Mouse (Mus musculus): ENCODE results near the gene Gm1123. TPM values are rescaled to one million over a fixed set of nuclear protein-coding genes. Genes with fewer than 3 reads are reported as not detected.

Gene Gm1123
- polyA plus RNA-seq, 1 experiment from 2014 or later = not detected

DNA sequence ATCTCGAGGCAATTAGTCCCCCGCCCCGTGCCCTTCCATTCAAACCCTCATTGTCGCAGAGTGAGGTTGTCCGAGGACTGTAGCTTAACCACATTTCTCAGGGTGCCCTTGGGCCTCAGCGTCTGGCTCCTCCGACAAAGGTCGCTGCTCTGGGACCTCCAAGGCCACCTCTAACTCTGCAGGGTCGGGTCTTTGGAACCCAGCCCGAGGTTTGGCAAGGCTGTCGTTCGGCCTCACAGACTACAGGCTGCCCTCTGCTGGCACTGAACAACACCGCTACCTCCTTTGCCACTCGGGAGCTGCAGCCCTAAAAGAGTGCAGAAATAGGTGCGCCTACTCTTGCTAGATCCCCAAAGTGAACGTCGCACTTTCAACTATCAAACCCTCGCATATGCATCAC, 70.4 kb downstream of the Gm1123 start:
- no peak overlapping the region for H3K4me2 ChIP-seq
- no peak for ATAC-seq (ENCODE audit: borderline replicate concordance, extremely low read depth, low FRiP score, low TSS enrichment)
- WGBS = 3% methylated on average over 18 of the region's 18 CpGs

DNA sequence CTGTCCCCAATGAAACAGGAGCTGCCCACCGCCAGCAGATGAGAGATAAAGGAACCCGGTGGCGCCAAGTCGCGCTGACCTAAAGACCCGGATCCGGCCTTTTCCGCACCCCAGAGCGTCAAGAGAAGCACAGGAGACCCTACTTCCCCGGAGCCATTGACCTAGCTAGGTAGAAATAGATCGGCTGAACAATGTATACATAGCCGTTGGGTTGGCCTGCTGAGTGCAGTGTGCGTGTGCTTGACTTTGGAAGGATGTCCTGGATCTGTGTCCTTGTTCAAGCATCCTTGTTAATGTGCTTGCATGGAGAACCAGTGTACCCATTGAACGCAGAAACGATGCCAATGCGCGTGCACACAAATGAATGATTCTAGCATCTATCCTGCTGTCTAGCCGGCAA, 71.9 kb downstream of the Gm1123 start:
- H3K9me3 ChIP-seq = no peaks in the 10 kb centered on the region
- no peak overlapping the region for H3K4me2 ChIP-seq
- no peaks in the 10 kb centered on the region for H3K36me3 ChIP-seq
- 7% methylated on average over 18 of the region's 18 CpGs for WGBS
- peaks cover 88% of the 10 kb centered on the region for H3K27me3 ChIP-seq
- H3K4me3 ChIP-seq = no peak overlapping the region
- no peak for ATAC-seq (ENCODE audit: borderline replicate concordance, extremely low read depth, low FRiP score, low TSS enrichment)
- H3K27ac ChIP-seq = no peak overlapping the region
- no peaks in the 10 kb centered on the region for H3K4me1 ChIP-seq
- no peak overlapping the region for H3K9ac ChIP-seq

More for the DNA sequence above, 70.4 kb downstream of the Gm1123 start:
- H3K27ac ChIP-seq = no peak overlapping the region
- H3K4me1 ChIP-seq = no peaks in the 10 kb centered on the region
- no peaks in the 10 kb centered on the region for H3K9me3 ChIP-seq
- no peak overlapping the region for H3K4me3 ChIP-seq
- no peak overlapping the region for H3K9ac ChIP-seq
- H3K36me3 ChIP-seq = no peaks in the 10 kb centered on the region
- H3K27me3 ChIP-seq = peaks cover 86% of the 10 kb centered on the region

DNA sequence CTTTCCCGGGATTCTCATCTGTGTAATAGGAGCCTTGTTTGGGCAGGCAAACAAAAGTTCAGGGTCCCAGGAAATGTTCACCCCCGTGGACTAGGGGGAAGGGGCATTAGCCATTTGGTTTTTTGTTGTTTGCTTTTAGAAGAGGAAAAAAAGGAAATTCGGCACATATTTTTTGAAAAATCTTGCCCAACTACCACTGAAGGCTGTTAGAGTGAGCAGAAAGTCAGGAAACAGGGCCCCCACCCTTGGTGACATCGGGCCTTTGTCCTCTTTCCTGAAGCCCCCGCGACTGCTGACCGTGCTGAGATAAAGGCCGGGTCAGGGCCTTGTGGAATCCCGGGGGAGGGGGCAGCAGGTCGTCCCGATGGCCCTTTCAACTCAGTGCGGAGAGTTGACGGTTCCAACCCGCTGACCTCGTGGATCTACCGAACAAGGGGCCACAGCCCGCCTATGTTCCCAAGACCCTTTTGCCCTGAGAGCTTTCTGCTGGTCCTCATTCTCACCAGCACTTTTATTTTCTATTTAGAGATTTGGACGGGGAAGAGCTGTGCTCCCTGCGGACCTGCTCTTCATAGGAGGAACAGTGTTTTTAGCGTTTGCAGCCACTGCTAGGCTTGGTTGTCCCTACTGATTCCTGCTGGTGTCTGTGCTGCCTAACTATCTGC, 72.9 kb downstream of the Gm1123 start:
- H3K4me2 ChIP-seq = no peak overlapping the region
- ATAC-seq (ENCODE audit: borderline replicate concordance, extremely low read depth, low FRiP score, low TSS enrichment) = no peak
- no peaks in the 10 kb centered on the region for H3K4me1 ChIP-seq
- no peaks in the 10 kb centered on the region for H3K36me3 ChIP-seq
- no peak overlapping the region for H3K27ac ChIP-seq
- peaks cover 96% of the 10 kb centered on the region for H3K27me3 ChIP-seq
- no peak overlapping the region for H3K9ac ChIP-seq
- 2% methylated on average over 20 of the region's 20 CpGs for WGBS
- no peaks in the 10 kb centered on the region for H3K9me3 ChIP-seq
- H3K4me3 ChIP-seq = no peak overlapping the region

DNA sequence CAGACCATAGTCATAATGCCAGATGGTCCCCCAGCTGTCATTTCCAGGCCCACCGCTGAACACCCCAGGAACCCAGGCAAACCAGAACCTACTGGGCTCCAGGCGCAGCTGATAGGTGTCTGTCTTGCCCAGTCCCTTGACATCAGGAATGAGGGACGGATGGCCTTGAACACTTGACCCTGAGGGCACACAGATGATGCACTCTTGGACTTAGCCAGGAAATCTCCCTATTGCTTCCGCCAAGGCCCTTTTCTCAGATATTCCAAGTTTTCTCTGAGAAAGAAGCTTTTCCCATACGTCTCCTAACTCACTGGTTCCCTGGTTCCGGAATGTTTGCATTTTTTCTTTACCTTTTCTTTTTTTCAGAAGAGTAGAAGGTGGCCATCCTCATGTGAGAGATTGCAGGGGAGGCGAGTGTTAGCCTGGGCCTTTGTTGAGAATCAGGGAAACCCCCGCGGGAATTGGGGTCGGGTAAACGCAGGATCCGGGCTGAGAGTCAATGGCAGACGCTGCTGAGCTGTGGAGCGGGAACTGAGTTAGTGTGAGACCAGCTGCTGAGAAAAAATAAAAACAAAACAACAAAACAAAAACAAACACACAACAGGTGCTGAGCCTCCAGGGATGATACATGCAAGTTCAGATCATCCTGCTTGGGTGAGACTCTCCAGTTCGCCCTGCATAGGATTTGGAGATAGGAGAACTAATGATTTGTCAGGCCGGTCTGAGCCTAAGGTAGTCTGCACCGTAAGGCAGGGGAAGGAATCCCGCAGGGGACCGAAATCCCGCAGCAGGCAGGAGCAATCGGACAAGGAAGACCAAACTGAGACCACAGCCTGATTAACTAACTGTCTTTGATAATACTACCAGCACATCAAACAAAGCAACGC, 73.7 kb downstream of the Gm1123 start:
- H3K36me3 ChIP-seq = no peaks in the 10 kb centered on the region
- H3K9me3 ChIP-seq = no peaks in the 10 kb centered on the region
- H3K27ac ChIP-seq = no peak overlapping the region
- H3K4me1 ChIP-seq = peaks cover 4% of the 10 kb centered on the region
- WGBS = 7% methylated on average over 22 of the region's 22 CpGs
- H3K4me3 ChIP-seq = no peak overlapping the region
- H3K4me2 ChIP-seq = no peak overlapping the region
- H3K27me3 ChIP-seq = peaks cover 95% of the 10 kb centered on the region
- no peak overlapping the region for H3K9ac ChIP-seq
- no peak for ATAC-seq (ENCODE audit: borderline replicate concordance, extremely low read depth, low FRiP score, low TSS enrichment)

DNA sequence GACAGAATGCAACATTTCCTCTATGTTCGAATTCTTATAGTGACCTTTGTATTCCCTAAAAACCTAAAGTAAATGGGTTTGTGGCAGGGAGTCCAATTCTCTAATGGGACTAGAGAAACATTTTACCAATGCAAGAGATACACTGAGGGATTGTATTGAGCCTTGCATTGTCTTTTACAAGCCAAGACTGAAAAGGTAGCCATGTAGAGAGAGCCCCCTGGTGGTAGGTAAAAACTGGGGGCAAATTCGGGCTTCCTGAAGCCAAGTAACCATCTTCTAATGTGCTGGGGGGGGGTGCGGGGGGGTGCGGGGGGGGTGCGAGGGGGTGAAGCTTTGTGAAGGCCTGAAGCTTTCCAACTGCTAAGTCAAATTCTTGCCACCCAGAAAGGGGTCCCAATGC, 75.2 kb downstream of the Gm1123 start:
- H3K9ac ChIP-seq = no peak overlapping the region
- H3K9me3 ChIP-seq = no peaks in the 10 kb centered on the region
- H3K27me3 ChIP-seq = peaks cover 98% of the 10 kb centered on the region
- 19% methylated on average over 5 of the region's 5 CpGs for WGBS
- no peak for ATAC-seq (ENCODE audit: borderline replicate concordance, extremely low read depth, low FRiP score, low TSS enrichment)
- H3K4me1 ChIP-seq = peaks cover 19% of the 10 kb centered on the region
- H3K27ac ChIP-seq = no peak overlapping the region
- H3K4me3 ChIP-seq = no peak overlapping the region
- no peak overlapping the region for H3K4me2 ChIP-seq
- no peaks in the 10 kb centered on the region for H3K36me3 ChIP-seq

DNA sequence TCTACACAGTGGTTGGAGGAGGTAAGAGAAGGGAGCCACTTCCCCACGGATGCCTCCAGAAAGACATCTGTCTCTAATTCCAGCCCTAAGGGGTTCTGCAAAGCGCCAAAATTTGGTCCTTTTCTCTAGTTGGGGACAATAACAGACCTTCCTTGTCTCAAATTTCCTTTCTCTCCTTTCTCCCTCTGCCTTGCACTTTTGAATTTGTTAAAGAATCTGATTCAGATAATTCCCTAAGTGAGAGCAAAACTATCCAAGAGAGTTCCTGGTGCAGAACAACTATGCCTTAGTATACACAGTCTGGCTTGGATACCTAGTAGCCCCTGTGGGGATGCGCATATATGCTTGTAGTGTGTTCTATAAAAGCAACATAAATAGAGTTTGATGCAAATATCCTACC, 75.7 kb downstream of the Gm1123 start:
- WGBS = 35% methylated on average over 3 of the region's 3 CpGs
- H3K4me3 ChIP-seq = no peak overlapping the region
- H3K4me1 ChIP-seq = peaks cover 24% of the 10 kb centered on the region
- H3K4me2 ChIP-seq = no peak overlapping the region
- H3K9ac ChIP-seq = no peak overlapping the region
- no peak overlapping the region for H3K27ac ChIP-seq
- H3K36me3 ChIP-seq = no peaks in the 10 kb centered on the region
- H3K9me3 ChIP-seq = no peaks in the 10 kb centered on the region
- ATAC-seq (ENCODE audit: borderline replicate concordance, extremely low read depth, low FRiP score, low TSS enrichment) = no peak
- peaks cover 98% of the 10 kb centered on the region for H3K27me3 ChIP-seq

DNA sequence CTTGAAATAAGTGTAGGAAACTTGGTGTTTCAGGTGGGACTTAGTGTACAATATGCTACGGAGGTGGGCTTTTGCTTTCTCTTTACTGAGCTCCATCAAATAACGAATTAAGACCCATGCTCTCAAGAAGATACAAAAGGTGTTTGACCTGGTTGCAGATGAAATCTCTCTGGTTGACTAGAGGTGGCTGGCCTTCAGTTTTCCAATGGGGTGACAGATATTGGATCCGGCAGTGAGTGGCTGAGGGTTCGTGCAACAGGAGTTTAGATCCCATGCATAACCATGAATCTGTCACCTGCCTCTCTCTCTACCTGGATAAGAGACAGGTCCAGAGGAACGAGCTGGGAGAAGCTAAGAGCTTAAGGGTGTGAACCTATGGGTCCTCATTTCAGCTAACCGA, 76.9 kb downstream of the Gm1123 start:
- Histone ChIP-seq H3K9me3 (no peaks in the 10 kb centered on the region), H3K4me1 (peaks cover 27% of the 10 kb centered on the region), H3K4me3 (no peak overlapping the region), H3K4me2 (no peak overlapping the region), H3K36me3 (no peaks in the 10 kb centered on the region), H3K9ac (no peak overlapping the region), H3K27me3 (peaks cover 99% of the 10 kb centered on the region), H3K27ac (no peak overlapping the region)
- 6% methylated on average over 6 of the region's 6 CpGs for WGBS
- ATAC-seq (ENCODE audit: borderline replicate concordance, extremely low read depth, low FRiP score, low TSS enrichment) = no peak

DNA sequence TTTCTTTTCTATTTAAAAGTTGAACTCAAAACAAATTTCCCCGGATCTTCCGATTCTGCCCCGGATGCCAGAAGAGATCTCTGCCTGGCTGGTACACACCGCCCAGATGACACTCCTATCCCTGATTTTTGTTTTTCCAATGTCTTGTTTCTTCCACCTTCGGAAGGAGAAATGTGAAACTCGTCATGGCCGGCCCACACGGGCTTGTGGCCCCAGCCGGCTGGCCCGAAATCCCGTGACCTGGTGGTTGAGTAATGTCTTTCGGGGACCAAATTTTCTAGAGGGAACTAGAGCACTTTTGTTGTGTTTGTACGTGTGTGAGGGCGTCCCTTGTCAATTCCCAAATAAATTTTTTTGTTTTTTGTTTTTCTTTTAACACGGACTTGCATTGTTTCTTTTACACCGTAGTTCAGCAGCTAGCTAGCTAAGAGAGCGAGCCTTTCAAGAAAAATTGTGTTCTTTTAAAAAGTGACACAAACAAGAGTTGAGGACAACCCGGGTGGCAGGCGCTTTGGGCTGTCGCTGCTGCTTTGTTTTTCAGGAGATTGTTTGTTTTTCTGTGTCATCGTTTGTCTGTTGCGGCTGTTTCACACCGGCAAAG, 77.7 kb downstream of the Gm1123 start:
- Histone ChIP-seq H3K4me3 (no peak overlapping the region), H3K27me3 (peaks cover 99% of the 10 kb centered on the region), H3K4me2 (no peak overlapping the region), H3K36me3 (no peaks in the 10 kb centered on the region), H3K4me1 (peaks cover 27% of the 10 kb centered on the region), H3K9me3 (no peaks in the 10 kb centered on the region), H3K27ac (no peak overlapping the region), H3K9ac (no peak overlapping the region)
- ATAC-seq (ENCODE audit: borderline replicate concordance, extremely low read depth, low FRiP score, low TSS enrichment) = no peak
- 2% methylated on average over 23 of the region's 23 CpGs for WGBS

Other genes with a start within 250 kb of the Gm1123 start
- not detected in 2 replicates for gene Prr23a1, start 193.2 kb downstream of the Gm1123 start, polyA plus RNA-seq (2015; fragmentation: Nextera tagmentation; extraction: Ambion mirVana)
- not detected in 2 replicates for gene Prr23a2, start 179.2 kb downstream of the Gm1123 start, polyA plus RNA-seq (2015; fragmentation: Nextera tagmentation; extraction: Ambion mirVana)
- not detected in 2 replicates for gene Prr23a3, start 170.9 kb downstream of the Gm1123 start, polyA plus RNA-seq (2015; fragmentation: Nextera tagmentation; extraction: Ambion mirVana)
- gene 7420426K07Rik, start 132.6 kb downstream of the Gm1123 start, polyA plus RNA-seq (2015; fragmentation: Nextera tagmentation; extraction: Ambion mirVana) = not detected in 2 replicates
- gene Foxl2, start 80.4 kb downstream of the Gm1123 start, polyA plus RNA-seq (2015; fragmentation: Nextera tagmentation; extraction: Ambion mirVana) = not detected in 2 replicates
- 42.3 and 42.9 TPM in 2 replicates for gene Faim, start 49.3 kb downstream of the Gm1123 start, polyA plus RNA-seq (2015; fragmentation: Nextera tagmentation; extraction: Ambion mirVana)
- gene Pik3cb, start 104.9 kb upstream of the Gm1123 start, polyA plus RNA-seq (2015; fragmentation: Nextera tagmentation; extraction: Ambion mirVana) = 1.5 and 1.6 TPM in 2 replicates
- gene Faiml, start 201.5 kb upstream of the Gm1123 start, polyA plus RNA-seq (2015; fragmentation: Nextera tagmentation; extraction: Ambion mirVana) = not detected in 2 replicates
- 32.5 and 34.7 TPM in 2 replicates for gene Cep70, start 207.7 kb upstream of the Gm1123 start, polyA plus RNA-seq (2015; fragmentation: Nextera tagmentation; extraction: Ambion mirVana)